Comparison of ENCODE assay signal across 9 mouse cellular contexts in the genomic region with DNA sequence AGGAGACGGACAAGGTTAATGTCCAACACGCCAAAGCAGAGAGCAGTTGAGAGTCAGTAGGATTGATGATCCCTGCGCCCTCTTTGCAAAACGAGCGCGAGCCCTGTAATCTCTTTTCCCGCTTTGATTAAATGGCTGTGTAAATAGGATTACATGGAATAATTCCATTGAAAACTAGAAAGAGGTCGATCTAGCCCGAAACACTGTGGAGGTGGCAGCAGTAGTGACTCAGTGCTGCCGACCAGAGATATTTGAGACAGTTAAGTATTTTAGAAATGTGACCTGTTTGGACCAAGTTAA. TPM values are rescaled to one million over a fixed set of nuclear protein-coding genes. Genes with fewer than 3 reads are reported as not detected.
DNase-seq lines count a peak whose midpoint lies in the region; ATAC-seq and TF ChIP-seq lines count a peak whose summit lies in the region.
"Had no signal": no experiment of that assay in that cellular context is flagged by ENCODE, and none has a peak within 500 bp of the region (broad histone marks: within the 10 kb centered on the region; RNA-seq: fewer than 3 reads in every experiment).

No protein-coding gene starts in this region.

- 13% methylated on average over 10 of the region's 10 CpGs for WGBS in heart, embryonic 14.5 days
- WGBS in embryonic facial prominence, embryonic 10.5 days = 5% methylated on average over 10 of the region's 10 CpGs
- 8% methylated on average over 10 of the region's 10 CpGs for WGBS in hindbrain, postnatal 0 days
- 1% methylated on average over 10 of the region's 10 CpGs for WGBS in midbrain, embryonic 16.5 days

- H3K9ac ChIP-seq in heart, embryonic 14.5 days (ENCODE audit: low read length) = peak overlapping the region; percentile 76
- H3K9ac ChIP-seq in hindbrain, postnatal 0 days (replicated peaks; ENCODE audit: low read length) = no peak overlapping the region
- H3K9ac ChIP-seq in midbrain, embryonic 16.5 days (ENCODE audit: low read depth, low read length) = peak overlapping the region; percentile 49

- no peaks in the 10 kb centered on the region for H3K36me3 ChIP-seq in heart, embryonic 14.5 days (ENCODE audit: control insufficient read depth, insufficient read depth, low read length)
- H3K36me3 ChIP-seq in embryonic facial prominence, embryonic 10.5 days (replicated peaks) = no peaks in the 10 kb centered on the region
- no peaks in the 10 kb centered on the region for H3K36me3 ChIP-seq in hindbrain, postnatal 0 days (ENCODE audit: insufficient read depth, low read length)
- H3K36me3 ChIP-seq in midbrain, embryonic 16.5 days (ENCODE audit: control insufficient read depth, insufficient read depth, low read length) = no peaks in the 10 kb centered on the region

- H3K4me1 ChIP-seq in heart, embryonic 14.5 days (ENCODE audit: control insufficient read depth in 2 of 2, insufficient read depth in 2 of 2, low read length in 2 of 2) = peaks cover 4 to 33% of the 10 kb centered on the region in 2 experiments
- H3K4me1 ChIP-seq in embryonic facial prominence, embryonic 10.5 days = peaks cover 51% of the 10 kb centered on the region
- H3K4me1 ChIP-seq in hindbrain, postnatal 0 days (ENCODE audit: insufficient read depth, low read length) = no peaks in the 10 kb centered on the region
- peaks cover 17% of the 10 kb centered on the region for H3K4me1 ChIP-seq in midbrain, embryonic 16.5 days (ENCODE audit: control insufficient read depth, insufficient read depth, low read length)

- ATAC-seq in heart, embryonic 14.5 days (ENCODE audit: insufficient number of reproducible peaks, insufficient read depth, low FRiP score, low read depth) = no peak
- ATAC-seq in hindbrain, postnatal 0 days = no peak
- ATAC-seq in midbrain, embryonic 16.5 days = no peak

- DNase-seq in heart, adult 8-10 months (ENCODE audit: low spot score) = no peak
- DNase-seq in embryonic facial prominence, embryonic 10.5 days (ENCODE audit: low spot score) = no peak
- no peak for DNase-seq in hindbrain, postnatal 0 days (ENCODE audit: low spot score)
- DNase-seq in cerebellum, postnatal 10 days = no peak
- DNase-seq in thymus, postnatal 10 days (ENCODE audit: low spot score in 2 of 2) = no peak
- DNase-seq in natural killer cell, adult 2 months (ENCODE audit: low spot score in 2 of 2) = no peak

- H3K27me3 ChIP-seq in heart, embryonic 14.5 days (ENCODE audit: control insufficient read depth, insufficient read depth, low read length) = no peaks in the 10 kb centered on the region; the same call in 1 of the 2 replicates
- H3K27me3 ChIP-seq in embryonic facial prominence, embryonic 10.5 days (replicated peaks; ENCODE audit: low read depth, poor library complexity, severe bottlenecking) = peaks cover 85% of the 10 kb centered on the region
- H3K27me3 ChIP-seq in hindbrain, postnatal 0 days (ENCODE audit: insufficient read depth, low read length) = 0 out of 2 replicates have a peak, but pooled peaks cover 3% of the 10 kb centered on the region
- H3K27me3 ChIP-seq in midbrain, embryonic 16.5 days (ENCODE audit: control insufficient read depth, insufficient read depth, low read depth, low read length) = peaks cover 40% of the 10 kb centered on the region
- H3K27me3 ChIP-seq: CH12.LX had no signal

- H3K27ac ChIP-seq in heart, embryonic 14.5 days (replicated peaks in 1 of 2; ENCODE audit: control insufficient read depth in 1 of 2, insufficient read depth in 1 of 2, low read depth in 2 of 2, low read length in 2 of 2) = no peak overlapping the region
- H3K27ac ChIP-seq in embryonic facial prominence, embryonic 10.5 days (replicated peaks) = no peak overlapping the region
- no peak overlapping the region for H3K27ac ChIP-seq in hindbrain, postnatal 0 days
- H3K27ac ChIP-seq in midbrain, embryonic 16.5 days (ENCODE audit: low read length) = peak overlapping the region; percentile 37; the same call in 1 of the 2 replicates

- peak overlapping the region; percentile 36 to 78 for H3K4me3 ChIP-seq in heart, embryonic 14.5 days (ENCODE audit: control insufficient read depth in 1 of 2, insufficient read depth in 1 of 2, low read depth in 1 of 2, low read length in 2 of 2)
- H3K4me3 ChIP-seq in embryonic facial prominence, embryonic 10.5 days = peak overlapping the region; percentile 74
- H3K4me3 ChIP-seq in hindbrain, postnatal 0 days (ENCODE audit: low read length) = peak overlapping the region; percentile 89
- H3K4me3 ChIP-seq in midbrain, embryonic 16.5 days (ENCODE audit: low read depth, low read length) = peak overlapping the region; percentile 21

- TF ChIP-seq CTCF in hindbrain, postnatal 0 days (IDR thresholded peaks at IDR 0.05; ENCODE audit: low read depth) = no peak

- H3K4me2 ChIP-seq in heart, embryonic 14.5 days (ENCODE audit: low read length) = peak overlapping the region; percentile 84
- peak overlapping the region; percentile 97 for H3K4me2 ChIP-seq in hindbrain, postnatal 0 days (ENCODE audit: low read depth, low read length)
- peak overlapping the region; percentile 48 for H3K4me2 ChIP-seq in midbrain, embryonic 16.5 days (ENCODE audit: low read length)

- no peaks in the 10 kb centered on the region for H3K9me3 ChIP-seq in heart, embryonic 14.5 days (ENCODE audit: control insufficient read depth, low read length)
- H3K9me3 ChIP-seq in embryonic facial prominence, embryonic 10.5 days = no peaks in the 10 kb centered on the region
- no peaks in the 10 kb centered on the region for H3K9me3 ChIP-seq in hindbrain, postnatal 0 days (ENCODE audit: low read length)
- H3K9me3 ChIP-seq in midbrain, embryonic 16.5 days (replicated peaks; ENCODE audit: control insufficient read depth, low read length, poor library complexity, severe bottlenecking) = no peaks in the 10 kb centered on the region

RNA-seq across cellular contexts. Expression of gene Kitl, which starts 2.3 kb away (rescaled TPM):
- 15.6 and 19.8 TPM in 2 replicates for polyA plus RNA-seq in heart, embryonic 14.5 days (2014; fragmentation: Nextera tagmentation; extraction: Ambion mirVana)
- total RNA-seq in heart, adult 8-10 months (2022) = 10 to 100 TPM; 45.9 to 70.1 (median 61.3) TPM
- polyA plus RNA-seq in embryonic facial prominence, embryonic 10.5 days (2016; fragmentation: Nextera tagmentation; extraction: Ambion mirVana) = 12.1 and 13.2 TPM in 2 replicates
- total RNA-seq in hindbrain, postnatal 0 days (2014; rRNA removed) = 59.6 and 86.6 TPM in 2 replicates
- polyA plus RNA-seq in hindbrain, postnatal 0 days (2015; fragmentation: Nextera tagmentation; extraction: Ambion mirVana) = 51.9 and 52.8 TPM in 2 replicates
- polyA plus RNA-seq in midbrain, embryonic 16.5 days (2015; fragmentation: Nextera tagmentation; extraction: Ambion mirVana) = 67.0 and 99.2 TPM in 2 replicates
- total RNA-seq: CH12.LX had no signal

Comparison
In these comparisons a context has a peak if more than half of its experiments do, and no peak if none do; other contexts are left out.
1. H3K4me3 ChIP-seq: peak in every context shown above with its lines; median percentile 89 in hindbrain, postnatal 0 days; 74 in embryonic facial prominence, embryonic 10.5 days; 57 in heart, embryonic 14.5 days; 21 in midbrain, embryonic 16.5 days.